Mouse (Mus musculus) retina, postnatal 1 day (tissue): ENCODE data around the gene Olfr996.
"Not testable (repeated sequence)": the region's sequence is repeated elsewhere in the genome, so short reads cannot be mapped to it uniquely, and the experiment has no call there.

Experiments used
- DNase-seq: peaks from one replicate; pipeline ENCODE4 v3.0.0-alpha.2; 2012

Olfr996 gene

DNA sequence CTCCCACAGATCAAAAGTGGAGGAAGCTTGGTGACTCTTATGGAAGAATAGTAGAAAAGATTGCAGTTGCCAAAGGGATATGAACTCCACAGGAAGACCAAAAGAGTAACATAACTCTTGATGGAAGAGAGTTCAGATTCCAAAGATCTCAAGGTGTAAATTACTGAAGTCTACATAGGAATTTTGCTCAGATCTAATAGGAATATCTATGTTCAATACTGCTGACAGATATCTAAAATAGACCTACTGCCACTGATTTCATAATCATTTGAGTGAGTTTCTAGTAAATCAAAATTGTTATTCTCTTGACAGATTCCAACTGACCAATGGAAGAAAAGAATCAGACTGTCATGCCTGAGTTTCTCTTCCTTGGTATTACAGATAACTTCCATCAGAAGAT lies at the start of gene Olfr996:
Gene Olfr996, plus strand, starts transcription at position 301 of the 400 bp plus-strand sequence.
- DNase-seq = no peak

DNA sequence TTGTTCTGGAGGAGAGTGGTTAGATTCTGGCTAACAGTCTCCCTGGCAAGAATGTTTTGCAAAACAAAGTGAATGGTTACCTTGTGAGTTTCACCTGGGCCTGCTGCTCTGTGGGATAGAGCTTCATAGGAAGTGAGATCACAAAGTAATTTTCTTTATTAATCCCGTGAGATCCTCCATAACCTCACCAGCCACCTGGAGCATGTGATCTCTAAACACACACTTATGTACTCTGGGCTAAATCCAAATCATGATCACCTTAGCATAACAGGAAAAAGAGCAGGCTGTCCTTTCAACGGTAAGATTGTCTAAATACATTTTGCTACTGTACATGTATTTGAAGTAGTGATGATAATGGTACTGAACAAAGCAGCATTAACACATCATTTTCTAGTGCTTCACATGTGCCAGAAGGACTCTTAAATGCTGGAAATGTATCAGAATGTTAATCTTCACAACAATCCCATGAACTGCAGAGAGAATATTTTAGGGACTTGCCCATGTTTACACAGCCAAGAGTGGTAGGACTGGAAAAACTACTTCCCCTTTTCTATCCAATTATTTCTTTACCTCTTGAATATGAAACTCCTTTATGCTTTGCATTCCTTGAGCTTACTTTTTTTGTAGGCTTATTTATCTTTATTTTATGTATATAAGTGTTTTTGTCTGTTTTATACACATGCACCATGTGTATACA lies 46.8 kb upstream of the Olfr996 start:
- DNase-seq = no peak

DNA sequence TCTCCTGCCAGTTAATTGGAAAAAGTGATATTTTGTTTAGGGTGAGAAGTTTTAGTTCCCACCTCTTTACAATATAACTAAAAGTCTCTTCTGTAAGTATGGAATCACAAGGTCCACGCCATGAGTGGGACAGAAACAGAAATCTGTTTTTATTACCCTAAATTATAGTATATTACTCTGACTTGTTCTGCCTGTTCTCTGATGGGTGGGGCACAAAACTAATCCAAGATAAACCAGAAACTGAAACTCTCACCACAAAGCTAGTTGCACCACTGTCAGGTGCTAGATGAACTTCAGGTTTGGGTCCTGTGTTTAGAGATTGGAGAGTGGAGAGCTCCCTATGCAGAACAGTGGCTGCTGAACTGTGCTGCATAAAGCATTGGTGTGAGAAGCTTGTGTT lies 45.1 kb upstream of the Olfr996 start:
- DNase-seq = no peak

DNA sequence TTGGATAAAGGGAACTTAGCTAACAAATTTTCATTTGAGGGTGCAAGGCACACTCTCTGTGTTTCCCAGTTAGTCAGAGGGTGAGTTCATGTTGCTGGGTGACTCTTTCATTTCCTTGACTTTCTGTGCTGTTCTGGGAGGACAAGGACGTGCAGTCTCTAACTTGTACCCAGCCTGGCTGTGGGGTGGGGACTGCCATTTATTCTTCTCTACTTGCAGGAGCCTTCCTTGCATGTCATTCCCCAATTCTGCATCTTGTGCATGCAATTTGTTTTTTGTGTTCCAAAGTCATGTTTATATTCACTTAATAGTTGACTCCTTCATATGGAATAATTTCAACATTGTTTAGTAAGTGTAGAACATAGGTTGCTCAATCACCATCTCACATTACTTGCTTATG lies 24.2 kb upstream of the Olfr996 start:
- DNase-seq = no peak

DNA sequence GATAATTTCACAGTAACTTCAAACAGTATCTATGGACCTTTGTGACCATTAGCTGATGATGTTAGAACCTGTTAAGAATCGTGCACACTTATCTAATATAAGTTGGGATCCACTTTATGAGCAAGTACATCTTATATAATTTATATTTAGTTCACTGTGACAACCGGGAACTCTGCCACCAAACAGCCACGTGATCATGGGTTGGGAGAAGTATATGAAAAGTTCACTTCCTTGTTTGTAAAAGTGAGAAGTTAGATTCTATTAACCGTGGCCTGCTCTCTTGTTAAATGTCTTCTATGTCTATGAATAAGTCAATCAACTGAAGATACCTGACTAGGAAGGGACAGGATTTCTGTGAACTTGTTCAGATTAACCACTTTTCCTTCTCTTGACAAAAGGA lies 18.8 kb upstream of the Olfr996 start:
- no peak for DNase-seq

DNA sequence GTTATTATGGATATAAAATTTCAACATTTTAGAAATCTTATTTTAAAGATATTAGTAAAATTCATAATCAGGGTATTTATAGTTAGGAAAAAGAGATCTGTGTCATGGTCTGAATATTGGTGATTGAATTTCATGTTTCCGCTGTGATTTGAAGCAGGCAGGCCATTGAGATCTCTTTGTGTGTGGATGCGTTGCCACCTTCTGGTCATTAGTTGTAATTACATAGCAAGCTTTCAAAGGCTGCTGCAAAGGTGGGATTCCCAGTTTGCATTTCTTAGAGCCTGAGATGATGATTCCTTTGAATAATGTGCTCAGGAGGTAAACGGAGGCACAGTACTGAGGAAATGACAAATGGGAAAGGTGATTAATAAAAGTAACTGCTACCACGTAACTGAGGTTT lies 17.8 kb upstream of the Olfr996 start:
- DNase-seq = peak; percentile 64

DNA sequence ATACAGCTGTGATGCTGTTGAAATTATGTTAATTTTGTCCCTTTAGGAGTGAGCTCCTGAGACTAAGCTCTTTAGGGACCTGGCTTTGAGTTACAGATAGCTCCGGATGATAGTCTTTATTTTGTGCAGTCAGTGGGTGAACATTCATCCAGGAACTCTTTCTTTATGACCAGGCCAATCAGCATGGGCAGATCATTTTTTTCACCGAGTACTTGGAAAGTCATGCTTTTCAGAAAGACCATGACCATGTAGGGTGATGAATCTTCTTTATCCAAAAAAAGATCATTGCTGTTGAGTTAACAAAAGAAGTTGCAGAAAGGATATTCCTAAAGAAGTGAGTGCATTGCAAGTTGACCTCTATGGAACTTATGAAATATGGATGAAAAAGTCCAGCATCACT lies 9.6 kb downstream of the Olfr996 start, which contains the start of gene Olfr998:
Gene Olfr998, plus strand, starts transcription at position 301 of the 400 bp plus-strand sequence.
- DNase-seq = not testable (repeated sequence)

DNA sequence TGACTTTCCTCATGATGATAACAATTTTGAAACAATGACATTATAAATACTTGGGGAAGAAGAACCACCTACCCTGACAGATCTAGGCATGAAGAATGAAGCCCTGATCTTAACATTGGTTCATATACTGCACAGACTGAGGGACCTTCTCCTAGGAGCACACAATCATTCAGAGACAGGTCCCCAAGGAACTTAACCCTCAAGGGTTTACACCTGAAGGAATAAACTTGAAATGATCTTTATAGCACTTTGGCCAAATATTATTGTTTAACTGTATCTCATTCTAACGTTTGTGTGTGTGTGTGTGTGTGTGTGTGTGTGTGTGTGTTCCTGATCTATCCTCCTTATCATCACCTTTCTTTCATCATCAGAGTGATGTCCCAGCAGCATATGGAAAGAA lies 32.8 kb downstream of the Olfr996 start, which contains the start of gene Olfr1000:
Gene Olfr1000, minus strand, starts transcription at position 101 of the 400 bp plus-strand sequence.
- no peak for DNase-seq
